Mouse (Mus musculus) 416B (cell line): ENCODE data around the gene BC005537.
"Not testable (repeated sequence)": the region's sequence is repeated elsewhere in the genome, so short reads cannot be mapped to it uniquely, and the experiment has no call there.

Experiments
- DNase-seq: peaks from one replicate; pipeline ENCODE4 v3.0.0; 2011; ENCODE audit warnings: low read depth

BC005537 gene

DNA sequence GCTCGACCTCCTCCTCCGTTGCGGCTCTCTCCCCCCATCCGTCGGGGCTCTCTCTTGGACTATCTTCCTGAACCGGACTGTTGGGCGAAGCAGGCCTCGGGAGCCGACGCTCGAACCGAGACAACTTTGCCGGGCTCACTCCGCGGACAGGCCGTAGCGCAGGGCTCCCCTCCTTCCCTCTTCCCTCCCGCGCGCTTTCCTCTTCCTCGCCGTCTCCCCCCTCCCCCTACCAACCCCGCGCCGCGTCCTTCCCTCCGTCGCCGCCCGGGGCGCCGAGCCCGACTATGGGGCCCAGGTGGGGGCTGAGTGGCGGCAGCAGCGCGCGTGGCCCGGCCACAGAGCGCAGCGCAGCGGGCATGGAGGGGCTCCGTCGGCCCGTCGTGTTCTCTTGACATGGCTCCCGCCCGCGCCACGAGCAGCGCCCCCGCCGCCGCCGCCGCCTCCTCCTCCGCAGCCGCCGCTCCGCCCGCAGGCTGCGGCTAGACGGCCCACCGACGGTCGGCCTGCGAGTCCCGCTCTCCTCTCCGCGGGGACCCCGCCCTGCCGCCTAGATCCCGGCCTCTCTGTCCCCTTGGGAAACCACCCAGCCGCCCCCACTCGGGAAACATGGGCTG is at the start of gene BC005537:
Gene BC005537, plus strand, starts transcription at position 350 of the 614 bp plus-strand sequence.
- DNase-seq: no peak

GRCm38 (mm10) chr13:24756756-24757155 is 44.7 kb upstream of the BC005537 start:
- DNase-seq: no peak

- peak; percentile 41 for DNase-seq
Measured at GRCm38 (mm10) chr13:24757820-24758564, 43.5 kb upstream of the BC005537 start.

GRCm38 (mm10) chr13:24759451-24759850 is 42.0 kb upstream of the BC005537 start:
- DNase-seq: no peak

GRCm38 (mm10) chr13:24760351-24760870 is 41.0 kb upstream of the BC005537 start:
- DNase-seq: no peak

GRCm38 (mm10) chr13:24761083-24761402 is 40.4 kb upstream of the BC005537 start:
- no peak for DNase-seq

DNA sequence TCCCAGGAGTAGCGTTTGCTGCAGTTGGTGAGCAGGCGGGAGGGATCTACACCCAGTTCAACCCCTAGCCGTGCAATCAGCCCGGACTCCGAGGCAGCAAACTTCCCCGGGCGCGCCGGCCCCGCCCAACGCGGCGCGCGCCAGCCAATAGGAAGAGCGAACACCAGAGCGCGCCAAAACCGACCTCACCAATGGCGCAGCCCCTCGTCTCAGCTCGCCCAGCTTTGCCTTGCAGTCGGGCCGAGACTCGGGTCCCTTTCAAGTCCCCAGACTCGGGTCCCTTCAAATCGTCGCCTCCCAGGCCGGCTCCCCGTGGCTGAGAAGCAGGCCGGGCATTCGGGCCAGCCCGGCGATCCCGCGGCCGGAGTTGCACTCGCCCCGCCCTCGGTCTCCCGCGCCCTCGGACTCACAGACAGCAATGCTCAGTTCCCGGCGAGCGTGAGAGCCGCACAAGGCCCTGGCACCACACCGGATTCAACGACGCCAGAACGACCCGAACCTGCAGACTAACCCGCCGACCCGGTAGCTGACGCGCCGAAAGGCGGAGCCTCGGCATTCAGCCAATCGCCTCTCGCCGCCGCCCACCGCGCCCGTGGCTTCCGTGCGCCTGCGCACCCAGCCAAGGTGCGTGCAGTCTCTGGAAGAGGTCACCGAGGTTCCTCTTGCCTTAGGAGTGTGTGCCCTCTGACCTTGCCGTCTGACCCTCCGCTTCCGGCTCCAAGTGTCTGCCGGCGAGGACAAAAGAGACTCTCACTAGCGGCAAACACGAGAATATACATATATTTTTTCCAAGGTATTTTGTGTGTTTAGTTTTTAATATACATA is 39.8 kb upstream of the BC005537 start, which contains the start of gene Gmnn:
Gene Gmnn, minus strand, starts transcription at position 521 of the 825 bp plus-strand sequence.
- DNase-seq: peak; percentile 94

GRCm38 (mm10) chr13:24762254-24762653 is 39.2 kb upstream of the BC005537 start:
- no peak for DNase-seq

DNA sequence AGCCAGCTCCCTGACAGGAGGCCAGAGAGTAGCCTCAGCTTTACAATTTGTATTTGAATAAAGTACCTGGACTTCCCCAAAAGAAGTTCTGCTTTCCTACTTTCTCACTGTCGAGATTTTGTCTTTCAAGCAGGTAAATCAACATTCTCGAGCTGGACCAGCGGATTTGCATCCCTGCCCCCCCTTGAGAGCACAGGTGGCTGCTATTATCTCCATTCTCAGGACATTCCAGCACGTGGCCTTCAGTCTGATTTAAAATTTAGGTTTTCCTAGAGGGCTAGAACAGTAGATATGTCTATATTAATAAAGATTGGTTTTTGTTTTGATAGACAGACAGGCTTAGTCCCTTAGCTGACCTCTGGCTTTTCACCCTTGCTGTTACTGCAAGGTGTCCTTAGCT is 33.6 kb upstream of the BC005537 start:
- DNase-seq: not testable (repeated sequence)

DNA sequence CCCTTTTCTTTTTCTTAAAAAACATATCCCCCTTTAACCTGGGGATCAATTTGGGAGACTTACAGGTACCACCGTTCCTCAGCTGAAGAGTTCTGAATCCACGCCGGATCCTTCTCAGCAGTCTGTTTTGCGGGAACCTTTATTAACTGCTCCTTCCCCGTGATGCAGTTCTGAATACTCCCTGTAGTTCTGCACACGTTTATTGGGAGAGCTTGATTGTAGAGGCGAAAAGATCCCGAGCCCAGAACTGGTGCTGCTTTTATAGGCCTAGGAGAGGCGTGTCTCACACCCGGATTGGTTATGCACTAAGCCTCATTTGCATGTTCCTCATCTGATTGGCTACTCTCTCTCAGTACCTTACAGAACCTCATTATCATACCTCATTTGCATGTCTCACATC is 30.0 kb upstream of the BC005537 start:
- not testable (repeated sequence) for DNase-seq

GRCm38 (mm10) chr13:24776146-24776844 is 25.2 kb upstream of the BC005537 start:
- DNase-seq: peak; percentile 86

- no peak for DNase-seq
Measured at GRCm38 (mm10) chr13:24778026-24778425, 23.4 kb upstream of the BC005537 start.

- peak; percentile 79 for DNase-seq
Measured at GRCm38 (mm10) chr13:24778706-24779380, 22.6 kb upstream of the BC005537 start.

DNA sequence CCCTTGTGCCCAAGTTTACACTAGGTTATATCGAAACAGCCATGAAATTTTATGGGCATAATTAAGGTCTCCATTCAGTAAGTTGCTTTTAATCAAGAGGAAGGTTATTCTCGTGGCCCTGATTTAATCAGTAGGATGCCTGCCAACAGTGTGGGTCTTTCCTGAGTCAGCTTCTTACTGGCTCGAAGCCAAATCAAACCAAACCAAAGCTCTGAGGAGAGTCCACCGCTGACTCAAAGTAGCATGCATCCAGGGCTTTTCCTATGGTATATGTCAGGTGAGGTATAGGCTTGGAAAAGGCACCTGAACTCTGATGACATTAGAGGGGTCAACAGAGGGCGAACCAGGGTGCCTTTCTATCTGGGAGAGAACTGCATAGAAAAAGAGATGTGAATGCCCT is 19.5 kb upstream of the BC005537 start:
- peak; percentile 87 for DNase-seq

GRCm38 (mm10) chr13:24786014-24786490 is 15.4 kb upstream of the BC005537 start:
- peak; percentile 65 for DNase-seq

DNA sequence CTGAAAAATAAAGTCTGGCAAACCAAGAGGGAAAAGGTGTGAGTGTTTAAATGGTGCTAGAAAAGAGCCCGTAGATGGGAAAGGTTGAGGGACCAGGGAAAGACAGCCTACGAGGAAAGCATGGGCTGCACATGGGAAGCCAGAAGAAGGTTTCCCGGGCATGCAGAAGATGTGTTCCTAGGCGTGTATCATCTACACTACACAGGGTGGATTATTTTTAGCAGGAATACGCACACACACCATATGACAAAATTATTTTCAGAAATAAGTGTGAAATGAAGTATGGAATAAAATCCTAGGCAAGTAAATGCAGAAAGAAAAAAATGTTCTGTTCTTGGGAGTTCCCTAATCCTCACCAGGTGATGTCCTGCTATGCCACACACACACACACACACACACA is 14.0 kb upstream of the BC005537 start:
- no peak for DNase-seq

DNA sequence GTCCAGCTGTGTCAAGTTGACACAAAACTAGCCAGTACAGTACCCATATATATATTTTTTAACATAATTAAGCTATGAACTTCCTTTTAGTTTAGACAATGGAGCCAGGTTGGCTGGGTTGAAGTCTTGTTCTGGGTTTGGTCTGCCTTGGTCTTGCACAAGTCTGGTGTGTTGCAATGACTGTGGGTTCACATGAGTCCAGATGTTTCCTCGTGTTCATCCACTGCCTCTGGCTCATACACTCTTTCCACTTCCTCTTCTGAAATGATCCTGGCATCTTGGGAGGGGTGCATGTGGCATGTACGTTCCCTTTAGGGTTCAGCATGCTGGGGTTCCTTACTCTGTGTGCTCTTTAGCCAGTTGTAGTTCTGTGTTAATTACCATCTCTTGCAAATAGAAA is 10.1 kb upstream of the BC005537 start:
- peak; percentile 99 for DNase-seq

DNA sequence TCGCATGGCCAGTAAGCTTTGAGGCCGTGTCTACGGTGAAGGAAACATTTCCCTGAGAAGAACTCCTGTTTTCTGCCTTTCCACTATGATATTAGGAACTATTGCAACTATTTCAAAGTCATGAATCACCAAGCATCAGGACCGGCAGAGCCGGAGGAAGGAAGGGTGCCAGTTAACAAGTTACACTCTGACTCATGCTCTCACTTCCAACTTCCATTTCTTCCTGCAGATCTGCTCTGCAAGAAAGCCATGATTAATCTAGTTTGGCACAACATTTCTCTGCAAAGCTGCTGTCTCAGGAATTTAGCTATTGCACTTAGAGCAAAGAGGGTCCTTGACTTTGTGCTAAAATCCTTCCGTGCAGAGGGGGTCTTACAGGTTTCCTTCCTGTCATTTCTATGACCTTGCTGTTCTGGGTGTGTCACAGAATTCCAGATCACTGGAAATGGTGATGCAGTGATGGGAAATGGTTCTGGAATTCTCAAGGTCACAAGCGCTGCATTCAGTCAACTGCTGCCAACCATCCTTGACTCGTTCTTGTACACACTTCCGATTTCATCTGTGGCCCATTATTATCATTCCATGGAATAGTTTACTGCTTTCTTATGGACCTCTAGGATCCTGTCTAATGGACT is 8.9 kb upstream of the BC005537 start:
- DNase-seq: peak; percentile 92

GRCm38 (mm10) chr13:24798686-24799085 is 2.8 kb upstream of the BC005537 start:
- DNase-seq: peak; percentile 70

DNA sequence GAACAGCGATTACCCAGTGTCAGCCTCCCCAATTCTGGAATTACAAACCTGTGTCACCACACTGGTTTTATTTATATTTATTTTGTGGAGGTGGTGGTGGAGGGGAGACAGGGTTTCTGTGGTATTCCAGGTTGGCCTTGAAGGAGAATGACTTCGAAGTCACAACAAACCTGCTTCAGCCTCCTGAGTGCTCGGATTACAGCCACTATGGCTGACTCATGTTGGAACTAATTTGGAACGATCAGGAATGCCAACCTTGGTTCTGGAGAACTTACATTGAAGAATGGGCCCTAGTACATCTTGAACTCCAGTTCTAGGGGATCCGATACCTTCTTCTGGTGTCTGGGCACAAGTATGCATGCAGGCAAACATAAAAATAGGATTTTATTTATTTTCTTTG is 2.1 kb upstream of the BC005537 start:
- no peak for DNase-seq
